Mouse (Mus musculus) lung, adult 2 months (tissue): Measurements from ENCODE around the gene Cdiptos.

Source experiments
- CTCF ChIP-seq: fragments of 200-500 bp; IDR thresholded peaks from 2 replicates; pipeline ENCODE4 v1.5.1; 2011; ENCODE audit warnings: mild to moderate bottlenecking, low read length, control low read depth; ENCODE audit not compliant: insufficient read depth
- POLR2A ChIP-seq: fragments of 200-500 bp; IDR thresholded peaks from 2 replicates; pipeline ENCODE4 v1.6.1; 2011; ENCODE audit warnings: low read depth, mild to moderate bottlenecking, control low read depth, low read length, borderline replicate concordance; ENCODE audit errors: extremely low read depth

GRCm38 (mm10) chr7:127022528-127023271 lies 46.8 kb upstream of the Cdiptos start:
- TF ChIP-seq CTCF (no peak), POLR2A (no peak)
